Mouse (Mus musculus): ENCODE measurements around the gene Fgfr2. TPM values are rescaled to one million over a fixed set of nuclear protein-coding genes. Genes with fewer than 3 reads are reported as not detected.

Gene Fgfr2
- polyA plus RNA-seq, 1 experiment from 2014 or later: 39.4 TPM

DNA sequence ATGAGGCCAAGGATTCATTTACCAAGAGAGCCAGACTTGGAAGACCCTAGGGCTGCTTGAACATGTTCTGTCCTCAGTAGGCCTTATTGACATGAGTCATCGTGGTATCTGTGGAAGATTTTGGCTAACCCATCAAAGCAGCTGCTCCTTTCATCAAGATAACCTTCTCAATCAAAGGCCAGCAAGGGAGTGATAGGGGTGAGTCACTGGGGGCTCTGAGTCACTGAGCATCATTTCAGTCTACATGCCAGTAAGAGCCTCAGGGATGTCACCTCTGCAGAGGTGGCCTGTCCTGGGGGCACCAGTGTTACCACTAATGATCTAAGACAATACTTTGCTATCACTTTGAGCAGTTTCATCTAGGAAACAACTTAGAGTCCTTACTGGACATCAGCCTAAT lies 1292.9 kb downstream of the Fgfr2 start:
- no peak overlapping the region for H3K9ac ChIP-seq (replicated peaks)
- no peak overlapping the region for H3K4me2 ChIP-seq (replicated peaks)
- no peaks in the 10 kb centered on the region for H3K9me3 ChIP-seq
- no peak overlapping the region for H3K4me3 ChIP-seq (replicated peaks)
- H3K27me3 ChIP-seq: no peaks in the 10 kb centered on the region
- no peak for ATAC-seq
- WGBS: 81% methylated on average over 1 of the region's 1 CpGs
- no peaks in the 10 kb centered on the region for H3K36me3 ChIP-seq
- no peak overlapping the region for H3K27ac ChIP-seq
- no peaks in the 10 kb centered on the region; the same call in 1 of the 2 replicates for H3K4me1 ChIP-seq (replicated peaks)

DNA sequence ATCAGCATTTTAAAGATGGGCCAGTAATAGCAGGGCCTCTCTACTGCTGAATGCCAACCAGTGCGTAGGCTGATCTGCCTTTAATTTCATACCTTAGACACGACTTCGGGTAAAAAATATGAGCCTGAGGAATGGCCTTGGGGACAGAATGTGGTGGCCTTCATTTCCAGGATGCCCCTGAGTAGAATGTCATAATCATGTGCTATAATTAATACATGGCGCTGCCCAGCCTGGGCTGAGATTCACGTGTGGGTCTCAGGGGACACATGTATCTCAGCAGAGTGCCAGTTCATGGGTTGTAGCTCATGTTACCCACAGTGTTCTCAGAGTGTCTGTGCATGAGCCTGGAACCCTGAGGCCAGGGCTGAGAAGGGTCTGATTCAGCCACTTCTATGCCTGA lies 1296.3 kb downstream of the Fgfr2 start:
- 80% methylated on average over 5 of the region's 5 CpGs for WGBS
- no peaks in the 10 kb centered on the region for H3K4me1 ChIP-seq (replicated peaks)
- no peak for ATAC-seq
- no peak overlapping the region for H3K27ac ChIP-seq
- H3K9me3 ChIP-seq: no peaks in the 10 kb centered on the region
- no peak overlapping the region for H3K4me2 ChIP-seq (replicated peaks)
- H3K9ac ChIP-seq (replicated peaks): no peak overlapping the region
- H3K27me3 ChIP-seq: no peaks in the 10 kb centered on the region
- no peak overlapping the region for H3K4me3 ChIP-seq (replicated peaks)
- H3K36me3 ChIP-seq: no peaks in the 10 kb centered on the region

DNA sequence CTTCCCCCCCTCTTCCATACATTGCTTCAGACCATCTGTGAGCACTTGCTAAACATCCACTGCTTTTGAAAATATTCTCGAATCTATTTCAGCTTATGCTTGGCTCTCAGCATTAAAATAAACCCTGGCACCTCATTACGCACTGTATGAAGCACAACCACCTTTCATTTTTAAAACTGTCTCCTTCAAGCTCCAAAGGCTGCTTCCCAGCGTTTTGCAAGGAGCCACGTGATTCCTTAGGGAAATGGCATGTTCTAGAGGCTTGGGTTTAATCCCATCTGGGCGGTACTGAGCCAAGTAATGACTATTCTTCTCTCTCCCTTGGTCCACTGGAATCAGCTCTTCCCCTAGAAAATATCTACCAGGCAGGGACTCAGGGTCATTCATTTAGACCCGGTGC lies 1305.2 kb downstream of the Fgfr2 start:
- H3K27me3 ChIP-seq: peaks cover 13% of the 10 kb centered on the region
- H3K9ac ChIP-seq (replicated peaks): no peak overlapping the region
- no peaks in the 10 kb centered on the region for H3K9me3 ChIP-seq
- no peak for ATAC-seq
- H3K4me1 ChIP-seq (replicated peaks): peaks cover 4% of the 10 kb centered on the region; the same call in 1 of the 2 replicates
- no peak overlapping the region for H3K27ac ChIP-seq
- no peak overlapping the region for H3K4me2 ChIP-seq (replicated peaks)
- no peak overlapping the region for H3K4me3 ChIP-seq (replicated peaks)
- no peaks in the 10 kb centered on the region for H3K36me3 ChIP-seq
- WGBS: 78% methylated on average over 6 of the region's 6 CpGs

DNA sequence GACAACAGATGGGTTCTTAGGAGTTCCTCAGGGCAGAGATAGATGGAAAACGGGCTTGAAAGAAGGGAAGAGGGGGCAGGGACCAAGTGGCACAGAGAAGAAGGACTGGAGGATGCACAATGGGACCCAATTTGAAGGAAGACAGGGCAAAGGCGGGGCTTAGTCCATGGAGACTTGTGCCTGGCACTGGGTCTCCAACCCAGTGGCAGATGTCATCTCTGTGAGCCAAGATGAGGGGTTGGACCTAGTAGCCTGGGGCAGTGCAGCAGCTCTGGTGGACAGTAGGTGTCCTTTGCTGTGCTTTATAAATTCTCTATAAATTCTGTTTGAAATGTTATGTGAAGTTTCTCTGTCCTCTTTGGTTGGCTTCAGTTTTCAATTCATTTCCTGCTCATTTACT lies 1306.5 kb downstream of the Fgfr2 start:
- H3K4me2 ChIP-seq (replicated peaks): no peak overlapping the region
- no peaks in the 10 kb centered on the region for H3K9me3 ChIP-seq
- H3K36me3 ChIP-seq: no peaks in the 10 kb centered on the region
- H3K9ac ChIP-seq (replicated peaks): no peak overlapping the region
- H3K27me3 ChIP-seq: peaks cover 13% of the 10 kb centered on the region
- H3K4me1 ChIP-seq (replicated peaks): peaks cover 4% of the 10 kb centered on the region; the same call in 1 of the 2 replicates
- H3K4me3 ChIP-seq (replicated peaks): no peak overlapping the region
- ATAC-seq: no peak
- WGBS: 71% methylated on average over 2 of the region's 2 CpGs
- no peak overlapping the region for H3K27ac ChIP-seq

DNA sequence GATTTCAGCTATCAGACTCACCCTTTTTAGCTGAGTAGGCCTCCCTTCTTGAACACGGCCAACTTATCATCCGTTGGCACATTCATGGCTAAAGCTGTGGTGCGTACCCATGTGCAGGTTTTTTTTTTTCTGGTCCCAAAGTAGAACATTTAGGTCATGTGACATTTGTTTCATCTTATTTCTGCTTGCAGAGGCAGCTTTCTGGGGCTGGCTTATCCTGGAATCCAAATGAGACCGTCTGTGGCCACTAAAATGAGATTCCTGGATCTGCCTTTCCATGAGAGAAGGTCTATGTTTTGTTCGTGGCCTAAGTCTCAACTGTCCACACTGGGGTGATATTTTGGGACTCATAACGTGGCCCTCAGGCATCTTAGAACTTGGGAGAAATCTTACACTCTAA lies 1311.0 kb downstream of the Fgfr2 start:
- no peaks in the 10 kb centered on the region for H3K9me3 ChIP-seq
- no peaks in the 10 kb centered on the region for H3K36me3 ChIP-seq
- H3K4me1 ChIP-seq (replicated peaks): no peaks in the 10 kb centered on the region
- no peak for ATAC-seq
- no peak overlapping the region for H3K4me3 ChIP-seq (replicated peaks)
- H3K4me2 ChIP-seq (replicated peaks): no peak overlapping the region
- whole genome bisulfite sequencing: 89% methylated on average over 6 of the region's 6 CpGs
- H3K27me3 ChIP-seq: peaks cover 28% of the 10 kb centered on the region
- no peak overlapping the region for H3K9ac ChIP-seq (replicated peaks)
- H3K27ac ChIP-seq: no peak overlapping the region

DNA sequence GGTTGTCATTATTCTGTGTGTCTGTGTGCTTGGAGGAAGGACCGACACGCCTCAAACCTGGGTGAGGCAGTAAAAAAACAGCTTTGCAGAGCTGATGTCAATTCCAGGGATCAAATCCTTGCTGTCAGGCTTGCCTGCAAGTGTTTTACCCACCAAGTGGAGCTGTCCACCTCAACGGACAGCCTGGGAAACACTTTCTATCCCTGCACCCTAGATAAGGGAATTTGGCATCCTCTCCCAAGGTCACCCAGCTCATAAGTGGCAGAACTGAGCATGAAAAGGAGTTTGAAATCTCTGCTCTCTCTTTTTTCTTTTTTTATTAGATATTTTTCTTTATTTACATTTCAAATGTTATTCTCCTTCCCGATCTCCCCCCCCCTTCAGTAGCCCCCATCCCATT lies 1312.2 kb downstream of the Fgfr2 start:
- no peak overlapping the region for H3K4me2 ChIP-seq (replicated peaks)
- no peaks in the 10 kb centered on the region for H3K9me3 ChIP-seq
- no peak overlapping the region for H3K9ac ChIP-seq (replicated peaks)
- 56% methylated on average over 4 of the region's 4 CpGs for WGBS
- H3K27ac ChIP-seq: no peak overlapping the region
- H3K27me3 ChIP-seq: peaks cover 37% of the 10 kb centered on the region
- H3K4me1 ChIP-seq (replicated peaks): 0 out of 2 replicates have a peak, but pooled peaks cover 3% of the 10 kb centered on the region
- H3K36me3 ChIP-seq: no peaks in the 10 kb centered on the region
- no peak overlapping the region for H3K4me3 ChIP-seq (replicated peaks)
- no peak for ATAC-seq

DNA sequence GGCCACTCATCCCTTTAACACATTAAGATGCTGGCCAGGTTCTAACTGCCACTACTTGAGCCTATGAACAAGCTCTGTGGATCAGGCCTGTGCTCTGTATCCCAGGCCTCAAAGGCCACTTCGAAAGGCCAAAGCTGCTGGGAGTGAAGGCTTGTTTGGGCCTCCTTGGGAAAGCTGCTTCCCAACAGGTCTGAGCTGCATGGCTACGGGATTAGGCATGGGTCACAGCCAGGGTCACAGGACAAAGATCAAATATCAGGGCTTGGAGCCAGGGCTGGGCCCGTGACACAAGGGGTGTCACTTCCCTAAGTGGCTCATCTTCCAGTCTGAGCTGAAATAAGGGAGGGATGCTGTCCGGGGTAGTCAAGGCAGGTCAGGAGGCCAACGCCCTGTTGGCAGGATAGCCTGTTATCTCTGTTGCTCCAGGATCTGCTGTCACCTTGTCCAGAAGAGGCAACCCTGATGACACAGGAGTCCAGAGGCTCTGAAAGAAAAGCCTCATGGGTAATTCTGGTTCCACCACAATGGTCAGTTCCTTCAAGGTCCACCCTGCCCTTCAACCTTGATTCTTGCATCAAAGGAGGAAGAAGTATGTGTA lies 1313.5 kb downstream of the Fgfr2 start:
- no peaks in the 10 kb centered on the region for H3K36me3 ChIP-seq
- H3K4me2 ChIP-seq (replicated peaks): no peak overlapping the region
- H3K27me3 ChIP-seq: peaks cover 38% of the 10 kb centered on the region
- H3K4me1 ChIP-seq (replicated peaks): peaks cover 11% of the 10 kb centered on the region
- no peak for ATAC-seq
- H3K9me3 ChIP-seq: no peaks in the 10 kb centered on the region
- H3K9ac ChIP-seq (replicated peaks): no peak overlapping the region
- H3K27ac ChIP-seq: no peak overlapping the region
- no peak overlapping the region for H3K4me3 ChIP-seq (replicated peaks)
- WGBS: 17% methylated on average over 5 of the region's 5 CpGs

DNA sequence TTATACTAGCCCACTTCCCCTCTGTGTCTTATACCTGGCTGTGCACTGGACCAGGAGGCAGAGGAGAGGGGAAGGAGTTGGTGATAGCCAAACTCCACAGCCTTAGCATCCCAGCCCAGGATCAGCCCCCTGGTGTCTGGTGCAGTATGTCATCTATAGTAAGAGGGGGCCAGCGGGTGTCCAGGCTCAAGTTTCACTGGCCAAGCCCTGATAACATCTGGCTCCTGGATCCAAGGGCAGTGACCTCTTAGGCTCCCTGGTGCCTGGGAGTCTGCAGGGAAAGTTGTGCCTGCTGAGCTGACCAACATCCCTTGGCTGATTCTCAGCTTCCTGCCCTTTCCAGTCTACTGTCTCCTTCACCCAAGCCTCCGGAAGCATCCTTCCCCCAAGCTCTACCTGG lies 1315.9 kb downstream of the Fgfr2 start:
- WGBS: 54% methylated on average over 2 of the region's 2 CpGs
- Histone ChIP-seq H3K36me3 (no peaks in the 10 kb centered on the region), H3K4me3 (replicated peaks) (no peak overlapping the region), H3K4me1 (replicated peaks) (peaks cover 11% of the 10 kb centered on the region), H3K4me2 (replicated peaks) (no peak overlapping the region), H3K27ac (no peak overlapping the region), H3K9me3 (no peaks in the 10 kb centered on the region), H3K27me3 (peaks cover 58% of the 10 kb centered on the region), H3K9ac (replicated peaks) (no peak overlapping the region)
- no peak for ATAC-seq

DNA sequence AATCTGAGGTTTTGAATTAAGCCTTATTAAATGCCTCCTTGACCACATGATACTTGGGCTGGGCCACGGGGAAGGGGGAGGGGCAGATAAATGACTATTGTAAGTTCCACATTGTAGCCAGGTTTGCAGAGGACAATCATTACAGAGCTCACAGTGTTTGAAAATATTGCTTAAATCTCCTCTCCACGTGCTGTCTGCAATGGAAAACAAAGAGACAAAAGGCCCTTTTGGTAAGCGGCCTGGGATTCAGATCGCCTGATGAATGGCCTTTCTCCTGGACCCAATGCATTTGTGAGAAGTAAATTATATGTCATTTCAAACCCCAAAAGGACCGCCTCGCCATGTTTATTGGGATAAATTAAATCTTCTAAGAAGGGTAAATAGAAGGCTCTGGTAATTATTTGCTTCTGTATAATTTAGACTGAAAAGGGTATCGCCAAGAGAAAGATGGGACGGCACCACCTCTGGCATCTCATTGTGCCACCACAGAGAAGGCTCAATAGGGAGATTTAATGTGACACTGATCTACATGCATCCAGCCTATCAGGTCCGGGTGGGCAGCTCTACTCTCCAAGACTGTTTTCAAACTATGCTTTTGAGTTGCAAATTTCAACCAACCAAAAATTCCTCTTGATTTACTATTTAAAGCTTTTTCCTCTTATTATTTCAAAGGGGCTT lies 1317.5 kb downstream of the Fgfr2 start:
- H3K9me3 ChIP-seq: no peaks in the 10 kb centered on the region
- peaks cover 62% of the 10 kb centered on the region for H3K27me3 ChIP-seq
- 11% methylated on average over 9 of the region's 9 CpGs for WGBS
- peaks cover 17% of the 10 kb centered on the region for H3K4me1 ChIP-seq (replicated peaks)
- no peak overlapping the region for H3K9ac ChIP-seq (replicated peaks)
- no peak overlapping the region for H3K4me3 ChIP-seq (replicated peaks)
- peak; percentile 75 for ATAC-seq
- no peaks in the 10 kb centered on the region for H3K36me3 ChIP-seq
- H3K27ac ChIP-seq: no peak overlapping the region
- H3K4me2 ChIP-seq (replicated peaks): no peak overlapping the region

DNA sequence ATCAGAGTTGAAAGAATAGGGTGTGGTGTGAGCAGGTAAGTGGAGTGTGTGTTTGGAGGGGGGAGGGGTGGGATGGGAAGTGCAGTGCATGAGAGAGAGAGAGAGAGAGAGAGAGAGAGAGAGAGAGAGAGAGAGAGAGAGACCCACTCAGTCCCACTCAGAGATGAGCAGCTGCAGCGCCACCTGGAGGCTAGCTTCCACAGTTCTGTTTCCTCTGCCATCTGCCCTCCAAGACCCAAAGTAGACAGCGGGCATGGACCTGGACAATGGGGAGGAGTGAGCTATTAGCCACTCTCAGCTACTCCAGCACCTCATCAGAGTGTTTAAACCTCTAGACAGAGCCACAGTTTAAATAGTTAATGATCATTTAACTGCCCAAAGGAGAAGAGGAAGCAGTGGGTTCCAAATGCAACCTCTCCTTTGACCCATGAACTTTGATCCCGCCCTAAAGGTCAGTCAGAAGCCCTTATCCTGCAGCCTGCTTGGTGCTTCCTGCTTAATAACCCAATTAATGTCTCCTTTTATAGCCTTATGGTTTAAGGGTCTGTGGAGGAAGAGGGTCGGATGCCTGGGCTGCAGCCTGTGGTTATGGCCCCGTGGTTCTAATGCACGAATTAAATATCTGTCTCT lies 1322.6 kb downstream of the Fgfr2 start:
- Histone ChIP-seq H3K9ac (replicated peaks) (no peak overlapping the region), H3K9me3 (no peaks in the 10 kb centered on the region), H3K4me1 (replicated peaks) (peaks cover 10% of the 10 kb centered on the region), H3K36me3 (no peaks in the 10 kb centered on the region), H3K4me2 (replicated peaks) (no peak overlapping the region), H3K27ac (no peak overlapping the region), H3K27me3 (peaks cover 42% of the 10 kb centered on the region), H3K4me3 (replicated peaks) (no peak overlapping the region)
- no peak for ATAC-seq
- 70% methylated on average over 6 of the region's 6 CpGs for WGBS

DNA sequence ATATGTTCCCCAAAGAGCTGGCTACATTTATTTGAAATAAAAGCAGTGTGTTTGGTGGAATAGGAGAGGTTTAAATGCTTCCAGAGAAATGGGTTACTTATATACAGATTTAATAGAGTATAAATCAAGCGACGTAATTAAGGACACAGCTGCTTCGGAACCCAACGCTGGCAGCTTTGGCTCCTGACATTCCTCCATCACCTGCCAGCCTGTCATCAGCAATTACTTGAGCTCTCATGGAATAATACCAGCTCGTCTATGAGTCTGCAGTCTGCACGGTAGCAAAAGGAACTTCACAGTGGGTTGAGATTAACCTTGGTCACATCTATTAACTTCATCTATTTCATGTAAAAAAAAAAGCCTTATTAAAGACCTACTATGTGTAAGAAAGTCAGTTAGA lies 1326.0 kb downstream of the Fgfr2 start:
- peaks cover 20% of the 10 kb centered on the region; the same call in 1 of the 2 replicates for H3K27me3 ChIP-seq

DNA sequence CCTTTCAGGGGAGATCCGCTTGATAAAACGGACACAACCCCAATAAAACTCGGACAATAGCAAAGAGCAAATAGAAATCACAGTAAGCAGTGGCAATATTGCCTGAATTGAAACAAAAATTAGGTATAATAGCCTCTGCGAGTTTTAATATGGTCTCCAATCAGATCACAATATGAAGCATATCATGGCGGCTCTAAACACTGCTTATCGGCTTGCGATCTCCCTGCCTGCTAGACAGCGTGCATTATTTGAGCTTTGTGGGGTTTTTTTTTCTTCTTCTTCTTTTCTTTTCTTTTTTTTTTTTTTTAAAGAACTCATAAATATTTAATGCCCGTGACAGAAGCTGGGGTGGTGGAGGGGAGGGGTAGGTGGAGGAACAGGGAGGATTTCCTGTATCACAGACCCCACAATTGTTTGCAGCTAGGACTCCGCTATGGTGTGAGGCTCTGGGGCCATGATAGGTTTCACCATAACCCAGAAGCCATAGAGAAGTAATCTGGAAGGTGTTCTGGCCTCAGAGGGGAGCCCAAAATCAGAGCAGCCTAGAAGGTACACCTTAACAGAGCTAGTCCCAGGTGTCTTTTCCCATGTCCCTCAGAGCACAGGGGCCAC lies 1334.4 kb downstream of the Fgfr2 start:
- ATAC-seq: 0 out of 2 replicates have a peak, but pooled peaks have one; percentile 49
- H3K36me3 ChIP-seq: no peaks in the 10 kb centered on the region
- peaks cover 9% of the 10 kb centered on the region; the same call in 1 of the 2 replicates for H3K27me3 ChIP-seq
- no peak overlapping the region for H3K9ac ChIP-seq (replicated peaks)
- peaks cover 26% of the 10 kb centered on the region for H3K4me1 ChIP-seq (replicated peaks)
- H3K4me3 ChIP-seq (replicated peaks): peak overlapping the region; percentile 12; the same call in 1 of the 2 replicates
- 0 out of 2 replicates have a peak overlapping the region, but pooled peaks have one; percentile 14 for H3K27ac ChIP-seq
- H3K9me3 ChIP-seq: no peaks in the 10 kb centered on the region
- WGBS: 20% methylated on average over 10 of the region's 10 CpGs
- H3K4me2 ChIP-seq (replicated peaks): peak overlapping the region; percentile 42

More for the DNA sequence above, 1326.0 kb downstream of the Fgfr2 start:
- 51% methylated on average over 6 of the region's 6 CpGs for WGBS
- Histone ChIP-seq H3K9me3 (no peaks in the 10 kb centered on the region), H3K27ac (no peak overlapping the region), H3K4me3 (replicated peaks) (no peak overlapping the region), H3K9ac (replicated peaks) (no peak overlapping the region), H3K4me2 (replicated peaks) (no peak overlapping the region), H3K4me1 (replicated peaks) (0 out of 2 replicates have a peak, but pooled peaks cover 6% of the 10 kb centered on the region), H3K36me3 (no peaks in the 10 kb centered on the region)
- ATAC-seq: no peak

All from midbrain, embryonic 13.5 days (tissue).